Mouse (Mus musculus) left cerebral cortex, postnatal 10 days (tissue): ENCODE data around the gene Atp6v0c. TPM values are rescaled to one million over a fixed set of nuclear protein-coding genes. Genes with fewer than 3 reads are reported as not detected.
"Not testable (repeated sequence)": the region's sequence is repeated elsewhere in the genome, so short reads cannot be mapped to it uniquely, and the experiment has no call there.

Experiments
- DNase-seq, 2 experiments: peaks; one replicate each; pipeline ENCODE4 v3.0.0; 2021 to 2022; ENCODE audit warnings: low spot score in 2 of 2, mixed read lengths in 1 of 2; ENCODE audit errors: extremely low spot score in 1 of 2
- intact Hi-C: fragments of 180-260 bp; cut with DNase I; formaldehyde crosslinking; loops from one replicate; pipeline ENCODE4 v1.15.1; 2025
- total RNA-seq, 2 experiments: library from RNA; stranded (reverse); gene quantifications; 2 replicates each; pipeline ENCODE4 v1.2.3; 2021

The Atp6v0c gene
- total RNA-seq, 2 experiments from 2014 or later: 1,322 to 1,387 TPM

GRCm38 (mm10) chr17:24137226-24137880 lies 32.1 kb downstream of the Atp6v0c start:
- no peak for DNase-seq
- intact Hi-C loops: no loop called here

GRCm38 (mm10) chr17:24134062-24134461 lies 35.4 kb downstream of the Atp6v0c start:
- DNase-seq: no peak
- intact Hi-C loops: no loop called here

GRCm38 (mm10) chr17:24132919-24133318 lies 36.6 kb downstream of the Atp6v0c start:
- intact Hi-C loops: not testable (repeated sequence)

GRCm38 (mm10) chr17:24131570-24131969 lies 37.9 kb downstream of the Atp6v0c start:
- intact Hi-C loops: no loop called here
- DNase-seq: no peak

More at GRCm38 (mm10) chr17:24132919-24133318, 36.6 kb downstream of the Atp6v0c start:
- not testable (repeated sequence) for DNase-seq

GRCm38 (mm10) chr17:24129246-24129645 lies 40.3 kb downstream of the Atp6v0c start:
- DNase-seq, intact Hi-C loops: not testable (repeated sequence)

- intact Hi-C loops: no loop called here
- DNase-seq: no peak
These were observed 41.9 kb downstream of the Atp6v0c start for GRCm38 (mm10) chr17:24127592-24127991.

- no peak for DNase-seq
- intact Hi-C loops: no loop called here
These were observed 42.7 kb downstream of the Atp6v0c start for GRCm38 (mm10) chr17:24126801-24127200.

- DNase-seq: no peak
- intact Hi-C loops: no loop called here
These were observed 50.1 kb downstream of the Atp6v0c start for GRCm38 (mm10) chr17:24119446-24119845.

Other genes starting within 250 kb of the Atp6v0c start
- gene Sbp, start 228.0 kb downstream of the Atp6v0c start, total RNA-seq: not detected
- gene Sbpl, start 214.4 kb downstream of the Atp6v0c start, total RNA-seq: not detected
- under 1 TPM in 1 of 2 experiments, not detected in 1; 0.30 TPM for gene Prss30, start 189.1 kb downstream of the Atp6v0c start, total RNA-seq
- gene Prss22, start 171.6 kb downstream of the Atp6v0c start, total RNA-seq: under 1 TPM; 0.53 to 0.69 TPM
- gene Prss27, start 131.6 kb downstream of the Atp6v0c start, total RNA-seq: not detected
- gene Kctd5, start 96.2 kb downstream of the Atp6v0c start, total RNA-seq: 10 to 100 TPM; 51.9 to 56.8 TPM
- 10 to 100 TPM; 75.3 to 81.9 TPM for gene Pdpk1, start 18.8 kb downstream of the Atp6v0c start, total RNA-seq
- gene Amdhd2, start 5.9 kb downstream of the Atp6v0c start, total RNA-seq: 10 to 100 TPM; 33.3 to 36.0 TPM
- 10 to 100 TPM; 70.4 to 74.8 TPM for gene Tbc1d24, start 35.9 kb upstream of the Atp6v0c start, total RNA-seq
- 10 to 100 TPM; 13.1 to 14.4 TPM for gene Ntn3, start 39.8 kb upstream of the Atp6v0c start, total RNA-seq
- 10 to 100 TPM in 1 of 2 experiments, 1 to 10 TPM in 1; 8.9 to 10.4 TPM for gene Tedc2, start 51.1 kb upstream of the Atp6v0c start, total RNA-seq
- gene Ccnf, start 81.8 kb upstream of the Atp6v0c start, total RNA-seq: 1 to 10 TPM; 6.2 to 7.2 TPM
- gene Abca17, start 181.4 kb upstream of the Atp6v0c start, total RNA-seq: 1 to 10 TPM; 1.1 TPM
- gene Abca3, start 182.2 kb upstream of the Atp6v0c start, total RNA-seq: 100 to 1,000 TPM; 129 to 135 TPM
- 100 to 1,000 TPM; 164 to 166 TPM for gene Rnps1, start 244.9 kb upstream of the Atp6v0c start, total RNA-seq